Mouse (Mus musculus): ENCODE results near the gene Ccdc188.
"Not testable (repeated sequence)": the region's sequence is repeated elsewhere in the genome, so short reads cannot be mapped to it uniquely, and the experiment has no call there.

GRCm38 (mm10) chr16:18195561-18195960 is 22.1 kb upstream of the Ccdc188 start:
- TF ChIP-seq ZC3H11A (IDR thresholded peaks at IDR 0.05; ENCODE audit: borderline replicate concordance, low read depth, low read length); CHD2 (IDR thresholded peaks at IDR 0.05; ENCODE audit: low read depth, low read length); ZNF384 (IDR thresholded peaks at IDR 0.05; ENCODE audit: low read depth, low read length); MAFK (IDR thresholded peaks at IDR 0.05; ENCODE audit: insufficient read depth, low read depth, low read length); HCFC1 (IDR thresholded peaks at IDR 0.05; ENCODE audit: borderline replicate concordance, insufficient read depth, low read length): not testable (repeated sequence)
